Mouse (Mus musculus): ENCODE results near the gene Ptpn5.

GRCm38 (mm10) chr7:47102970-47103369 lies 30.5 kb downstream of the Ptpn5 start:
- TF ChIP-seq CTCF (conservative IDR thresholded peaks at IDR 0.05; ENCODE audit: insufficient read depth, insufficient read length, low read depth, low read length) (no peak), POLR2A (IDR thresholded peaks at IDR 0.05; ENCODE audit: low read depth, low read length) (no peak)

All from kidney, adult 2 months (tissue).